Mouse (Mus musculus) CH12.LX (cell line): Measurements from ENCODE around the gene 4930404N11Rik. TPM values are rescaled to one million over a fixed set of nuclear protein-coding genes. Genes with fewer than 3 reads are reported as not detected.
A peak's percentile ranks its signal among the peaks of the same experiment; 100 is the strongest.

Experiments
- DNase-seq: peaks from one replicate; pipeline ENCODE4 v3.0.0-alpha.2; 2013; ENCODE audit errors: extremely low read depth
- H3K27ac ChIP-seq: 2 replicates; pipeline ENCODE4 v1.5.1; 2012; ENCODE audit warnings: low read depth, mild to moderate bottlenecking, control low read depth, moderate library complexity; ENCODE audit not compliant: insufficient read depth
- H3K27me3 ChIP-seq: replicated peaks from 2 replicates; pipeline ENCODE3; 2012; ENCODE audit warnings: inconsistent platforms
- H3K36me3 ChIP-seq, 2 experiments: replicated peaks in 1 of 2; 2 replicates each; pipeline versions ENCODE3 to v1.6.1; 2012; ENCODE audit warnings: inconsistent platforms in 1 of 2, low read length in 1 of 2, mild to moderate bottlenecking in 1 of 2, mixed read lengths in 1 of 2, moderate library complexity in 1 of 2; ENCODE audit not compliant: control insufficient read depth in 1 of 2, insufficient read depth in 1 of 2
- H3K4me1 ChIP-seq, 2 experiments: 2 replicates each; pipeline ENCODE4 v1.6.1; 2012; ENCODE audit warnings: inconsistent platforms in 1 of 2, moderate library complexity in 1 of 2; ENCODE audit not compliant: insufficient read depth in 2 of 2, control insufficient read depth in 1 of 2
- H3K4me2 ChIP-seq: 2 replicates; pipeline ENCODE4 v1.6.1; 2012; ENCODE audit warnings: low read depth, mild to moderate bottlenecking, control low read depth; ENCODE audit not compliant: poor library complexity, insufficient read depth, severe bottlenecking
- H3K4me3 ChIP-seq, 3 experiments: fragments of 150-350 bp in 1 of 3; sonication (generic) in 1 of 3; replicated peaks in 1 of 3; 2 replicates each; pipeline versions ENCODE3 to v1.5.1; 2011 to 2012; ENCODE audit warnings: low read depth in 2 of 3, low read length in 2 of 3, mild to moderate bottlenecking in 2 of 3, moderate library complexity in 2 of 3, control low read depth in 1 of 3, improper control_type of control experiment in 1 of 3, inconsistent platforms in 1 of 3, mixed read lengths in 1 of 3; ENCODE audit not compliant: poor library complexity in 1 of 3
- H3K79me2 ChIP-seq: replicated peaks from 2 replicates; pipeline ENCODE4 v1.6.1; 2012; ENCODE audit warnings: mild to moderate bottlenecking, moderate library complexity; ENCODE audit not compliant: control insufficient read depth, poor library complexity, insufficient read depth, severe bottlenecking; ENCODE audit errors: extremely low read depth
- H3K9ac ChIP-seq: 2 replicates; pipeline ENCODE4 v1.6.1; 2012; ENCODE audit warnings: low read depth, mild to moderate bottlenecking, control low read depth, moderate library complexity; ENCODE audit not compliant: insufficient read depth
- H3K9me3 ChIP-seq: replicated peaks from 2 replicates; pipeline ENCODE3; 2012; ENCODE audit warnings: low read length, inconsistent platforms, mixed read lengths
- CHD2 ChIP-seq: IDR thresholded peaks from 2 replicates; pipeline ENCODE4 v1.6.1; 2011; ENCODE audit warnings: low read length, improper control_type of control experiment
- CTCF ChIP-seq, 2 experiments: IDR thresholded peaks in 1 of 2; conservative IDR thresholded peaks in 1 of 2; 2 replicates each; pipeline ENCODE4 v1.5.1; 2011 to 2012; ENCODE audit warnings: low read depth in 2 of 2, low read length in 2 of 2, improper control_type of control experiment in 1 of 2, inconsistent platforms in 1 of 2, mild to moderate bottlenecking in 1 of 2, moderate library complexity in 1 of 2
- ELF1 ChIP-seq: IDR thresholded peaks from 2 replicates; pipeline ENCODE4 v1.6.1; 2014; ENCODE audit warnings: low read depth, mild to moderate bottlenecking, inconsistent platforms, low read length, improper control_type of control experiment
- EP300 ChIP-seq: IDR thresholded peaks from 2 replicates; pipeline ENCODE4 v1.6.1; 2011; ENCODE audit warnings: low read length, improper control_type of control experiment
- ETS1 ChIP-seq: conservative IDR thresholded peaks from 2 replicates; pipeline ENCODE4 v1.6.1; 2012; ENCODE audit warnings: low read depth, mild to moderate bottlenecking, inconsistent platforms, low read length, improper control_type of control experiment, moderate library complexity
- JUND ChIP-seq: conservative IDR thresholded peaks from 2 replicates; pipeline ENCODE4 v1.6.1; 2011; ENCODE audit warnings: low read depth, low read length, improper control_type of control experiment
- MAFK ChIP-seq: IDR thresholded peaks from 2 replicates; pipeline ENCODE4 v1.6.1; 2011; ENCODE audit warnings: low read length, improper control_type of control experiment; ENCODE audit not compliant: insufficient replicate concordance
- MAX ChIP-seq: IDR thresholded peaks from 2 replicates; pipeline ENCODE4 v1.6.1; 2011; ENCODE audit warnings: low read length, improper control_type of control experiment
- MAZ ChIP-seq: IDR thresholded peaks from 2 replicates; pipeline ENCODE4 v1.6.1; 2012; ENCODE audit warnings: low read depth, mild to moderate bottlenecking, inconsistent platforms, low read length, improper control_type of control experiment, moderate library complexity
- MEF2A ChIP-seq: IDR thresholded peaks from 2 replicates; pipeline ENCODE4 v1.6.1; 2014; ENCODE audit warnings: low read depth, mild to moderate bottlenecking, inconsistent platforms, low read length, improper control_type of control experiment, borderline replicate concordance
- MXI1 ChIP-seq: IDR thresholded peaks from 2 replicates; pipeline ENCODE4 v1.6.1; 2011; ENCODE audit warnings: mild to moderate bottlenecking, low read depth, low read length, improper control_type of control experiment
- NELFE ChIP-seq: IDR thresholded peaks from 2 replicates; pipeline ENCODE4 v1.6.1; 2011; ENCODE audit warnings: low read depth, low read length, improper control_type of control experiment
- NRF1 ChIP-seq: IDR thresholded peaks from 2 replicates; pipeline ENCODE4 v1.6.1; 2014; ENCODE audit warnings: low read depth, mild to moderate bottlenecking, inconsistent platforms, low read length, improper control_type of control experiment, moderate library complexity
- RAD21 ChIP-seq: IDR thresholded peaks from 2 replicates; pipeline ENCODE4 v1.6.1; 2011; ENCODE audit warnings: low read depth, mild to moderate bottlenecking, low read length, improper control_type of control experiment, moderate library complexity
- SIN3A ChIP-seq: IDR thresholded peaks from 2 replicates; pipeline ENCODE4 v1.6.1; 2012; ENCODE audit warnings: low read length, improper control_type of control experiment, inconsistent platforms
- USF1 ChIP-seq: IDR thresholded peaks from 2 replicates; pipeline ENCODE4 v1.6.1; 2014; ENCODE audit warnings: low read depth, mild to moderate bottlenecking, inconsistent platforms, low read length, improper control_type of control experiment
- ZC3H11A ChIP-seq: IDR thresholded peaks from 2 replicates; pipeline ENCODE4 v1.6.1; 2012; ENCODE audit warnings: low read depth, mild to moderate bottlenecking, inconsistent platforms, low read length, improper control_type of control experiment
- ZKSCAN1 ChIP-seq: IDR thresholded peaks from 2 replicates; pipeline ENCODE4 v1.6.1; 2012; ENCODE audit warnings: low read depth, inconsistent platforms, low read length, improper control_type of control experiment, borderline replicate concordance
- ZMIZ1 ChIP-seq: IDR thresholded peaks from 2 replicates; pipeline ENCODE4 v1.6.1; 2012; ENCODE audit warnings: low read depth, mild to moderate bottlenecking, inconsistent platforms, low read length, improper control_type of control experiment
- ZNF384 ChIP-seq: IDR thresholded peaks from 2 replicates; pipeline ENCODE4 v1.6.1; 2012; ENCODE audit warnings: low read depth, low read length, improper control_type of control experiment, inconsistent platforms
- dilution Hi-C: fragments of 300-500 bp; cut with MboI; formaldehyde crosslinking; loops from 2 replicates; pipeline ENCODE4 v1.14.3; 2020; ENCODE audit warnings: low sequenced_read_pairs; ENCODE audit not compliant: extremely low pct_unique_long_range_greater_than_20kb, extremely low pct_ligation_motif_present
- in situ Hi-C: fragments of 300-500 bp; cut with MboI; formaldehyde crosslinking; loops from 3 replicates; pipeline ENCODE4 v1.14.3; 2019; ENCODE audit warnings: low sequenced_read_pairs, low pct_ligation_motif_present, low pct_unique_long_range_greater_than_20kb, mixed read lengths
- polyA plus RNA-seq: library from polyadenylated mRNA; unstranded; fragments of >175 nt; gene quantifications from 2 replicates; pipeline ENCODE4 v1.2.1, GENCODE M21; 2012; ENCODE audit warnings: low read depth; ENCODE audit not compliant: insufficient read length
- total RNA-seq, 2 experiments: library from RNA; depleted of rRNA; stranded (reverse); fragments of 300-350 nt in 1 of 2; fragments of >200 nt in 1 of 2; gene quantifications; 2 replicates each; pipeline ENCODE4 v1.2.3; 2012 to 2014

The 4930404N11Rik gene
- total and polyA plus RNA-seq, 3 experiments, result 0.23 to 5.2 (median 2.7) TPM

- TF ChIP-seq ZC3H11A, result peak; percentile 77
- TF ChIP-seq MXI1, result peak; percentile 43; the same call in 1 of the 2 replicates
- TF ChIP-seq JUND, result no peak
- no peak for TF ChIP-seq CHD2
- TF ChIP-seq MAX, result no peak
- TF ChIP-seq NELFE, result no peak
- no peak for TF ChIP-seq ZKSCAN1
- TF ChIP-seq MAZ, result no peak
- no peak for TF ChIP-seq ZMIZ1
- peak; percentile 73 for TF ChIP-seq NRF1
- TF ChIP-seq SIN3A, result no peak
- no peak for TF ChIP-seq CTCF (conservative IDR thresholded peaks at IDR 0.05 in 1 of 2, IDR thresholded peaks at IDR 0.05 in 1 of 2; ENCODE audit: low read depth in 2 of 2, low read length in 2 of 2)
- no peak for TF ChIP-seq ZNF384
- TF ChIP-seq MAFK, result no peak
These were observed 46.1 kb upstream of the 4930404N11Rik start (continued) for GRCm38 (mm10) chr10:81411471-81412400.

- 0 out of 2 replicates have a peak, but pooled peaks cover 5% of the 10 kb centered on the region for H3K79me2 ChIP-seq
- DNase-seq, result no peak
- H3K36me3 ChIP-seq, result peaks cover 32 to 55% of the 10 kb centered on the region in 2 experiments
- H3K4me3 ChIP-seq, result no peak overlapping the region
- no peak overlapping the region for H3K4me2 ChIP-seq
- H3K9ac ChIP-seq, result no peak overlapping the region
- in situ Hi-C loops, result no loop called here
- no peak for TF ChIP-seq ETS1
- no peak for TF ChIP-seq MEF2A
- no peak for TF ChIP-seq RAD21
- TF ChIP-seq ELF1, result no peak
- 0 out of 2 replicates have a peak, but pooled peaks have one; percentile 0 for TF ChIP-seq USF1
- TF ChIP-seq MAZ, result no peak
- 0 out of 2 replicates have a peak, but pooled peaks have one; percentile 15 for TF ChIP-seq EP300
- H3K27ac ChIP-seq, result peak overlapping the region; percentile 61
- H3K27me3 ChIP-seq, result no peaks in the 10 kb centered on the region
- H3K9me3 ChIP-seq, result no peaks in the 10 kb centered on the region
- dilution Hi-C loops, result no loop called here
- H3K4me1 ChIP-seq, result peaks cover 73 to 91% of the 10 kb centered on the region in 2 experiments
These were observed 45.4 kb upstream of the 4930404N11Rik start for GRCm38 (mm10) chr10:81410981-81411380.
